Mouse (Mus musculus): ENCODE measurements around the gene Tnnt3.

Tnnt3 gene

GRCm38 (mm10) chr7:142498575-142498974 lies at the start of gene Tnnt3:
TSS of gene Tnnt3 (plus strand) at chr7:142498836.
- ChIA-PET POLR2A (interaction anchor here in 2 of 4 experiments (1.0 to 1.8 kb wide), 2 partner anchors 11 kb away, joined by 3 to 4 read pairs; no protein-coding TSS in a partner anchor), CTCF (interaction anchor here in 3 of 4 experiments (0.8 to 1.1 kb wide), 4 partner anchors 11 to 82 kb away, joined by 3 to 4 read pairs (median 3); no protein-coding TSS in a partner anchor)

- ChIA-PET POLR2A (no interaction called here), CTCF (interaction anchor here in 3 of 4 experiments (0.9 to 1.1 kb wide), 3 partner anchors 12 to 32 kb away, joined by 3 to 6 read pairs (median 3); no protein-coding TSS in a partner anchor)
These were observed 49.5 kb upstream of the Tnnt3 start for GRCm38 (mm10) chr7:142449038-142449617.

- CTCF ChIA-PET, result no interaction called here
- POLR2A ChIA-PET, result no interaction called here
These were observed 43.9 kb upstream of the Tnnt3 start for GRCm38 (mm10) chr7:142454706-142455105.

GRCm38 (mm10) chr7:142455251-142455650 lies 43.4 kb upstream of the Tnnt3 start:
- ChIA-PET CTCF (interaction anchor here in 2 of 4 experiments (0.6 to 0.7 kb wide), 2 partner anchors 26 to 203 kb away, joined by 3 read pairs; no protein-coding TSS in a partner anchor), POLR2A (no interaction called here)

GRCm38 (mm10) chr7:142456806-142457205 lies 41.8 kb upstream of the Tnnt3 start:
- ChIA-PET CTCF (interaction anchor here in 1 of 4 experiments (1.1 kb wide), 1 partner anchor 122 kb away, joined by 4 read pairs; no protein-coding TSS in a partner anchor), POLR2A (no interaction called here)

- CTCF ChIA-PET, result interaction anchor here in 1 of 4 experiments (1.1 kb wide), 1 partner anchor 123 kb away, joined by 4 read pairs; no protein-coding TSS in a partner anchor
These were observed 41.3 kb upstream of the Tnnt3 start for GRCm38 (mm10) chr7:142457227-142457811.

GRCm38 (mm10) chr7:142458026-142458425 lies 40.6 kb upstream of the Tnnt3 start:
- CTCF ChIA-PET, result no interaction called here
- POLR2A ChIA-PET, result interaction anchor here in 1 of 4 experiments (0.6 kb wide), 1 partner anchor 615 kb away, joined by 5 read pairs; no protein-coding TSS in a partner anchor

More at GRCm38 (mm10) chr7:142457227-142457811, 41.3 kb upstream of the Tnnt3 start:
- POLR2A ChIA-PET, result interaction anchor here in 1 of 4 experiments (0.6 kb wide), 1 partner anchor 616 kb away, joined by 5 read pairs; no protein-coding TSS in a partner anchor

- ChIA-PET POLR2A (no interaction called here), CTCF (interaction anchor here in 1 of 4 experiments (0.6 to 2.1 kb wide), 2 partner anchors 23 to 85 kb away, joined by 3 to 4 read pairs; partner anchors contain the start of gene Ifitm10)
These were observed 39.8 kb upstream of the Tnnt3 start for GRCm38 (mm10) chr7:142458676-142459298.

GRCm38 (mm10) chr7:142459299-142459691 lies 39.3 kb upstream of the Tnnt3 start:
- ChIA-PET CTCF (interaction anchor here in 1 of 4 experiments (2.1 kb wide), 1 partner anchor 24 kb away, joined by 4 read pairs; no protein-coding TSS in a partner anchor), POLR2A (no interaction called here)

- ChIA-PET CTCF (interaction anchor here in 3 of 4 experiments (0.7 to 2.1 kb wide), 7 partner anchors 20 to 120 kb away, joined by 3 to 6 read pairs (median 3); no protein-coding TSS in a partner anchor), POLR2A (interaction anchor here in 1 of 4 experiments (0.8 to 1.1 kb wide), 3 partner anchors 13 to 149 kb away, joined by 3 read pairs; no protein-coding TSS in a partner anchor)
These were observed 38.0 kb upstream of the Tnnt3 start, which contains the start of gene Lsp1 for GRCm38 (mm10) chr7:142460636-142461077. TSS of gene Lsp1 (plus strand) at chr7:142460809.

- CTCF ChIA-PET, result interaction anchor here in 3 of 4 experiments (0.7 to 1.5 kb wide), 4 partner anchors 20 to 119 kb away, joined by 3 to 6 read pairs (median 3); no protein-coding TSS in a partner anchor
These were observed 37.2 kb upstream of the Tnnt3 start for GRCm38 (mm10) chr7:142461446-142461845.

GRCm38 (mm10) chr7:142462190-142462589 lies 36.4 kb upstream of the Tnnt3 start:
- POLR2A ChIA-PET, result interaction anchor here in 1 of 4 experiments (1.1 to 1.4 kb wide), 2 partner anchors 14 to 17 kb away, joined by 3 to 4 read pairs; no protein-coding TSS in a partner anchor
- CTCF ChIA-PET, result interaction anchor here in 2 of 4 experiments (0.5 to 1.6 kb wide), 3 partner anchors 22 to 198 kb away, joined by 3 to 5 read pairs (median 3); no protein-coding TSS in a partner anchor

More at GRCm38 (mm10) chr7:142461446-142461845, 37.2 kb upstream of the Tnnt3 start:
- POLR2A ChIA-PET, result no interaction called here

GRCm38 (mm10) chr7:142462594-142463078 lies 36.0 kb upstream of the Tnnt3 start:
- ChIA-PET POLR2A (interaction anchor here in 1 of 4 experiments (1.1 to 1.4 kb wide), 2 partner anchors 14 to 17 kb away, joined by 3 to 4 read pairs; no protein-coding TSS in a partner anchor), CTCF (interaction anchor here in 1 of 4 experiments (1.6 kb wide), 1 partner anchor 22 kb away, joined by 3 read pairs; no protein-coding TSS in a partner anchor)

GRCm38 (mm10) chr7:142470171-142470691 lies 28.4 kb upstream of the Tnnt3 start:
- ChIA-PET POLR2A (interaction anchor here in 1 of 4 experiments (0.6 kb wide), 1 partner anchor 76 kb away, joined by 4 read pairs; no protein-coding TSS in a partner anchor), CTCF (no interaction called here)

- CTCF ChIA-PET, result interaction anchor here in 1 of 4 experiments (1.6 kb wide), 1 partner anchor 136 kb away, joined by 3 read pairs; no protein-coding TSS in a partner anchor
- POLR2A ChIA-PET, result interaction anchor here in 1 of 4 experiments (0.6 kb wide), 1 partner anchor 77 kb away, joined by 4 read pairs; no protein-coding TSS in a partner anchor
These were observed 27.7 kb upstream of the Tnnt3 start for GRCm38 (mm10) chr7:142470808-142471413.

GRCm38 (mm10) chr7:142471414-142471861 lies 27.2 kb upstream of the Tnnt3 start:
- POLR2A ChIA-PET, result no interaction called here
- CTCF ChIA-PET, result interaction anchor here in 1 of 4 experiments (1.6 kb wide), 1 partner anchor 137 kb away, joined by 3 read pairs; no protein-coding TSS in a partner anchor

- POLR2A ChIA-PET, result no interaction called here
- CTCF ChIA-PET, result interaction anchor here in 1 of 4 experiments (1.6 kb wide), 1 partner anchor 137 kb away, joined by 3 read pairs; no protein-coding TSS in a partner anchor
These were observed 26.6 kb upstream of the Tnnt3 start for GRCm38 (mm10) chr7:142471884-142472570.
